Mouse (Mus musculus) CD4-positive helper T cell, adult 2 months (primary cell): ENCODE results near the gene Pik3c2g.

ENCODE experiments used
- DNase-seq: peaks from one replicate; pipeline ENCODE4 v3.0.0-alpha.2; 2012; ENCODE audit warnings: low read depth, missing footprints, low spot score

Pik3c2g gene

GRCm38 (mm10) chr6:139586892-139587291, at the start of gene Pik3c2g:
TSS of gene Pik3c2g (plus strand) at chr6:139587221.
- DNase-seq: no peak

- no peak for DNase-seq
Observed at GRCm38 (mm10) chr6:139538469-139538868, 48.6 kb upstream of the Pik3c2g start.

GRCm38 (mm10) chr6:139555537-139556179, 31.4 kb upstream of the Pik3c2g start:
- DNase-seq: no peak

GRCm38 (mm10) chr6:139569211-139569610, 17.8 kb upstream of the Pik3c2g start:
- no peak for DNase-seq

GRCm38 (mm10) chr6:139575854-139576253, 11.2 kb upstream of the Pik3c2g start:
- DNase-seq: no peak

GRCm38 (mm10) chr6:139576261-139577014, 10.6 kb upstream of the Pik3c2g start:
- DNase-seq: no peak

GRCm38 (mm10) chr6:139577026-139577861, 9.8 kb upstream of the Pik3c2g start:
- DNase-seq: no peak

- no peak for DNase-seq
Observed at GRCm38 (mm10) chr6:139587478-139587877, 457 bp downstream of the Pik3c2g start.

GRCm38 (mm10) chr6:139588409-139588808, 1.4 kb downstream of the Pik3c2g start:
- DNase-seq: no peak

- DNase-seq: no peak
Observed at GRCm38 (mm10) chr6:139589291-139589690, 2.3 kb downstream of the Pik3c2g start.

- no peak for DNase-seq
Observed at GRCm38 (mm10) chr6:139589854-139590253, 2.8 kb downstream of the Pik3c2g start.

GRCm38 (mm10) chr6:139592081-139592480, 5.1 kb downstream of the Pik3c2g start:
- no peak for DNase-seq

GRCm38 (mm10) chr6:139596433-139596832, 9.4 kb downstream of the Pik3c2g start:
- DNase-seq: no peak

- DNase-seq: no peak
Observed at GRCm38 (mm10) chr6:139599216-139599615, 12.2 kb downstream of the Pik3c2g start.

- DNase-seq: no peak
Observed at GRCm38 (mm10) chr6:139618774-139619173, 31.8 kb downstream of the Pik3c2g start.

GRCm38 (mm10) chr6:139624756-139625155, 37.7 kb downstream of the Pik3c2g start:
- DNase-seq: no peak

- no peak for DNase-seq
Observed at GRCm38 (mm10) chr6:139634561-139634960, 47.5 kb downstream of the Pik3c2g start.

- DNase-seq: no peak
Observed at GRCm38 (mm10) chr6:139655399-139655798, 68.4 kb downstream of the Pik3c2g start.

GRCm38 (mm10) chr6:139662462-139662861, 75.4 kb downstream of the Pik3c2g start:
- no peak for DNase-seq

- no peak for DNase-seq
Observed at GRCm38 (mm10) chr6:139718416-139718984, 131.5 kb downstream of the Pik3c2g start.

- DNase-seq: no peak
Observed at GRCm38 (mm10) chr6:139719639-139720221, 132.7 kb downstream of the Pik3c2g start.
